Mouse (Mus musculus) intestine, postnatal 0 days (tissue): ENCODE data around the gene Fgfr2. TPM values are rescaled to one million over a fixed set of nuclear protein-coding genes. Genes with fewer than 3 reads are reported as not detected.

ENCODE experiments used
- ATAC-seq: fragments of 200-750 bp; cut with Nextera tagmentation; 2 replicates; pipeline ENCODE4 v1.8.0; 2017; ENCODE audit warnings: mild to moderate bottlenecking, moderate TSS enrichment, moderate library complexity
- H3K27ac ChIP-seq: fragments of 300-500 bp; sonication (generic); 2 replicates; pipeline ENCODE4 v1.5.1; 2014; ENCODE audit warnings: mild to moderate bottlenecking, low read depth, low read length, moderate library complexity
- H3K27me3 ChIP-seq: fragments of 300-500 bp; sonication (generic); replicated peaks from 2 replicates; pipeline ENCODE4 v1.6.1; 2014; ENCODE audit warnings: low read length, mixed read lengths; ENCODE audit not compliant: control insufficient read depth, insufficient read depth
- H3K36me3 ChIP-seq: fragments of 300-500 bp; sonication (generic); 2 replicates; pipeline ENCODE4 v1.6.1; 2014; ENCODE audit warnings: mild to moderate bottlenecking, moderate library complexity; ENCODE audit not compliant: control insufficient read depth, insufficient read depth
- H3K4me1 ChIP-seq: fragments of 300-500 bp; sonication (generic); replicated peaks from 2 replicates; pipeline ENCODE4 v1.6.1; 2014; ENCODE audit warnings: antibody characterized with exemption, low read length, mixed read lengths; ENCODE audit not compliant: control insufficient read depth, insufficient read depth
- H3K4me2 ChIP-seq: fragments of 300-500 bp; sonication (generic); replicated peaks from 2 replicates; pipeline ENCODE4 v1.6.1; 2014; ENCODE audit warnings: low read depth, mild to moderate bottlenecking, moderate library complexity
- H3K4me3 ChIP-seq: fragments of 300-500 bp; sonication (generic); 2 replicates; pipeline ENCODE4 v1.5.1; 2014; ENCODE audit warnings: low read depth, low read length
- H3K9ac ChIP-seq: fragments of 300-500 bp; sonication (generic); 2 replicates; pipeline ENCODE4 v1.6.1; 2014; ENCODE audit warnings: mild to moderate bottlenecking, low read depth, low read length
- H3K9me3 ChIP-seq: fragments of 300-500 bp; sonication (generic); 2 replicates; pipeline ENCODE4 v1.6.1; 2016; ENCODE audit warnings: mixed run types; ENCODE audit not compliant: control insufficient read depth
- CTCF ChIP-seq: sonication (generic); IDR thresholded peaks from 2 replicates; pipeline ENCODE4 v1.5.1; 2016; ENCODE audit warnings: low read depth, mild to moderate bottlenecking, control low read depth, antibody characterized with exemption, moderate library complexity
- WGBS: fragments of 180-500 bp; shearing (Covaris S2); extraction: QIAGEN DNeasy Blood & Tissue Kit; methylation state at CpG from one replicate; pipeline ENCODE4 v1.1.7; 2014; 5-methylcytosine and 5-hydroxymethylcytosine counted together
- polyA plus RNA-seq: library from polyadenylated mRNA; unstranded; fragments of >200 nt; fragmentation: Nextera tagmentation; extraction: Ambion mirVana; gene quantifications from 2 replicates; pipeline ENCODE4 v1.2.1, GENCODE M21; 2015

The Fgfr2 gene
- polyA plus RNA-seq, 1 experiment from 2014 or later, result 29.5 TPM

- ATAC-seq, result no peak
- no peak overlapping the region for H3K9ac ChIP-seq
- H3K9me3 ChIP-seq, result no peaks in the 10 kb centered on the region
- H3K36me3 ChIP-seq, result no peaks in the 10 kb centered on the region
- H3K27me3 ChIP-seq, result peaks cover 7% of the 10 kb centered on the region; the same call in 1 of the 2 replicates
- H3K4me1 ChIP-seq, result no peaks in the 10 kb centered on the region
- H3K27ac ChIP-seq, result no peak overlapping the region
- no peak overlapping the region for H3K4me2 ChIP-seq
- no peak overlapping the region for H3K4me3 ChIP-seq
- 78% methylated on average over 24 of the region's 24 CpGs for WGBS
- no peak for TF ChIP-seq CTCF
Measured at GRCm38 (mm10) chr7:131778271-131778985, 1344.7 kb downstream of the Fgfr2 start.

- no peak overlapping the region for H3K27ac ChIP-seq
- no peaks in the 10 kb centered on the region for H3K4me1 ChIP-seq
- H3K4me2 ChIP-seq, result no peak overlapping the region
- H3K9ac ChIP-seq, result no peak overlapping the region
- 33% methylated on average over 10 of the region's 10 CpGs for WGBS
- no peak overlapping the region for H3K4me3 ChIP-seq
- ATAC-seq, result no peak
- no peaks in the 10 kb centered on the region for H3K36me3 ChIP-seq
- no peaks in the 10 kb centered on the region for H3K9me3 ChIP-seq
- H3K27me3 ChIP-seq, result peaks cover 7% of the 10 kb centered on the region; the same call in 1 of the 2 replicates
- no peak for TF ChIP-seq CTCF
Measured at GRCm38 (mm10) chr7:131777461-131778270, 1345.5 kb downstream of the Fgfr2 start.

DNA sequence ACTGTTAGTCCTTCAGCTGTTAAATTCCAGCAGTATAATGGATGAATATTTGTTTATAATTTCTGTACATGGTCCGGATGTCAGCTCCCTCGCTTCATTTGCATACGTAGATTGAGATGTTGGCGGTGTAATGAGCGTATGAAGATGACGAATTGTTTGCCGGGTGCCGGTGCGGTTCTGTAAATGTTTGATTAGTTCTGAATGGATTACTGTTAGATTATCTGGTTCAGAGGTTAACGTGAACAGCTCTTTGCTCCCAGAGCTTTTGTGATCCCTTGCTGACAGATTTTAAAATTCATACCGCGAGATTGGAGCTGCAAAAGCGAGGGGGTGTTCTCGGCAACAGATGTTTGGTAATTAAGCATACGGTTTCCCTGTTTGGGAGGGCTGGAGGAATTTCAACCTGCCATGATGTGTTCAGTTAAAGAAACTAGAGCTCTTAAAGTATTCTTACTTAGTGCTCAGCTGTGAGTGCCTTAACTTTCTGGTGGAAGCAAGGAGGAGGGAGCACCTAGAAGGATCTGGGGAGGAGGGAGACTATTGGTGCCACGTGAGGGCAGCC, 1346.9 kb downstream of the Fgfr2 start:
- Histone ChIP-seq H3K27ac (no peak overlapping the region), H3K4me2 (no peak overlapping the region), H3K36me3 (no peaks in the 10 kb centered on the region), H3K4me3 (no peak overlapping the region), H3K9ac (no peak overlapping the region), H3K27me3 (peaks cover 7% of the 10 kb centered on the region; the same call in 1 of the 2 replicates), H3K4me1 (no peaks in the 10 kb centered on the region), H3K9me3 (no peaks in the 10 kb centered on the region)
- 51% methylated on average over 16 of the region's 16 CpGs for WGBS
- TF ChIP-seq CTCF, result no peak
- ATAC-seq, result no peak

DNA sequence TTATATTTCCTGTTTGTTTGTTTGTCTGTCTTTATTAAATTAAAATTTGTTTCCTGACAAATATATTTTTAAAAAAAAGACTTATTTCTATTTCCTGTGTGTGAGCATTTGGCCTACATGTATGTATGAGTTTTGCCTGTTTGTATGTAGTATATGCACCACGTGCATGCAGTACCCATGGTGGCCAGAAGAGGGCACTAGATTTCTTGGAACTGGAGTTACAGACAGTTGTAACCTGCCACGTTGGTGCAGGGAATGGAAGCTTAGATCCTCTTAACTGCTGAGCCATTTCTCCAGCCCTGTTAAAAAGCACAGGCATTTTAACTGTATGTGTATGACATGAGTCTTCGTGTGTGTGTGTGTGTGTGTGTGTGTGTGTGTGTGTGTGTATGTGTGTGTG, 1365.2 kb downstream of the Fgfr2 start:
- H3K27ac ChIP-seq, result no peak overlapping the region
- no peaks in the 10 kb centered on the region for H3K4me1 ChIP-seq
- H3K4me2 ChIP-seq, result no peak overlapping the region
- no peaks in the 10 kb centered on the region for H3K27me3 ChIP-seq
- H3K4me3 ChIP-seq, result no peak overlapping the region
- ATAC-seq, result no peak
- WGBS, result 89% methylated on average over 3 of the region's 3 CpGs
- peaks cover 3% of the 10 kb centered on the region for H3K9me3 ChIP-seq
- TF ChIP-seq CTCF, result peak; percentile 48
- H3K9ac ChIP-seq, result no peak overlapping the region
- no peaks in the 10 kb centered on the region for H3K36me3 ChIP-seq

DNA sequence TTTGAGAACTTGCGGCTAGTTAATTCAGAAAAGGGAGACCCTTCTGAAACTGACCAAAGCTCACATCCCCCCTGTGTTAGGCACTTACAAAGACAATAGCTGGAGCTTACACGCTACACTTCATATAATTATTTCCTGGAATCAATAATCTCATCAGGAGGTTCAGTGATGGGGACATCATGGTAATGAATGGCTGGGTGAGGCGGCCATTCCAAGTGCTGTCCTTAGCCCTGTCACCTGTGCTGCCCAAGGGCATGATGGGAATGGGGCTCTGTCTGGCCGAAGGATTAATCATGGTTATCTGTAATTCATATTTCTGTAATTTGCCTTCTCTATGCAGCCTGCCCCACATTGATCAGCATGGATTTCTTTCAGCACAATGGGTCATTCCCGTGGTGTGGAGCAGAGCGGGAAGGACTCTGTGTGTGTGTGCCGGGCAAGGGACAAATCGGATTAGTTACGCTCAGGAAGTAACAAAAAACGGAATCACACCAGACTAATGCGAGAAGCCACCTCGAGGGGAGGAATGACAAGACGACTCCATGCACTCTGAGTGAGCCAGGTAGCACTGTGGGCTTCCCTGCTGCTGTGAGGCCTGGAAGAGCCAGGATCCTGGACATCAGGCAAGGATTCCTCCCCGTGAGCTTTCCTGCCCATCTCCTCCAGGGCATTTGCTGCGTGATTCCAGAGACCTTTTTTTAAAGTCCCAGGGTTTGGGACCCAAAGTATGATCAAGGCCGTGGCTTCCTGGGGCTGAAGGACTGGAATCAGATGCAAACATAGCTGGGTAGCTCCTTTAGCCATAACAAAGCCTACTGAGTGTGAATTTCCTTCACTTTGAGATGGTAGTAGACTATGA, 1375.8 kb downstream of the Fgfr2 start:
- Histone ChIP-seq H3K4me2 (no peak overlapping the region), H3K9ac (no peak overlapping the region), H3K27ac (no peak overlapping the region), H3K4me1 (no peaks in the 10 kb centered on the region), H3K27me3 (no peaks in the 10 kb centered on the region), H3K4me3 (no peak overlapping the region), H3K9me3 (no peaks in the 10 kb centered on the region), H3K36me3 (no peaks in the 10 kb centered on the region)
- TF ChIP-seq CTCF, result no peak
- ATAC-seq, result no peak
- 67% methylated on average over 16 of the region's 16 CpGs for WGBS

DNA sequence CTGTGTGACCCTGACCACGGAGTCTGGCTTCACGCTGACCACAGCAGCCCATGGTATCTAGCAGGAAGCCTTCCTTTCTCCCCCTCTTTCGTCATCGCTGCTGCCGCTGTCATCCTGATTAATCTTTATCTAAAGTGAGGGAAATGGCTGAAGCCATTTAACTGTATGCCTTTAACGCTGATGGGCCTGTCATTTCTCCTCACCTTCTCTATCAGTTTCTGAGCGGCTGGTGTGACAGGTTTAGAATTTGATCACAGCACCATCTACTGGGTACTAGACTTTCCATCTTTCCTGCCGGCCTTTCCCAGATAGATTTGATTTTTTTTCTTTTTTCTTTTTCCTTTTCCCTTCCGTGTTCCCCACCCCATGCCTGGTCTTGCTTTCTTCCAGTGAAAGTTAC, 1376.4 kb downstream of the Fgfr2 start:
- Histone ChIP-seq H3K27ac (no peak overlapping the region), H3K4me2 (no peak overlapping the region), H3K4me1 (no peaks in the 10 kb centered on the region), H3K36me3 (no peaks in the 10 kb centered on the region), H3K9me3 (no peaks in the 10 kb centered on the region), H3K4me3 (no peak overlapping the region), H3K27me3 (no peaks in the 10 kb centered on the region), H3K9ac (no peak overlapping the region)
- 14% methylated on average over 9 of the region's 9 CpGs for WGBS
- ATAC-seq, result no peak
- TF ChIP-seq CTCF, result peak; percentile 53
